Mouse (Mus musculus) CH12.LX (cell line): Measurements from ENCODE around the gene Ccdc155. TPM values are rescaled to one million over a fixed set of nuclear protein-coding genes. Genes with fewer than 3 reads are reported as not detected.

Experiments used
- DNase-seq: peaks from one replicate; pipeline ENCODE4 v3.0.0-alpha.2; 2013; ENCODE audit errors: extremely low read depth
- H3K27ac ChIP-seq: 2 replicates; pipeline ENCODE4 v1.5.1; 2012; ENCODE audit warnings: low read depth, mild to moderate bottlenecking, control low read depth, moderate library complexity; ENCODE audit not compliant: insufficient read depth
- H3K27me3 ChIP-seq: replicated peaks from 2 replicates; pipeline ENCODE3; 2012; ENCODE audit warnings: inconsistent platforms
- H3K36me3 ChIP-seq, 2 experiments: replicated peaks in 1 of 2; 2 replicates each; pipeline versions ENCODE3 to v1.6.1; 2012; ENCODE audit warnings: inconsistent platforms in 1 of 2, low read length in 1 of 2, mild to moderate bottlenecking in 1 of 2, mixed read lengths in 1 of 2, moderate library complexity in 1 of 2; ENCODE audit not compliant: control insufficient read depth in 1 of 2, insufficient read depth in 1 of 2
- H3K4me1 ChIP-seq, 2 experiments: 2 replicates each; pipeline ENCODE4 v1.6.1; 2012; ENCODE audit warnings: inconsistent platforms in 1 of 2, moderate library complexity in 1 of 2; ENCODE audit not compliant: insufficient read depth in 2 of 2, control insufficient read depth in 1 of 2
- H3K4me2 ChIP-seq: 2 replicates; pipeline ENCODE4 v1.6.1; 2012; ENCODE audit warnings: low read depth, mild to moderate bottlenecking, control low read depth; ENCODE audit not compliant: poor library complexity, insufficient read depth, severe bottlenecking
- H3K4me3 ChIP-seq, 3 experiments: fragments of 150-350 bp in 1 of 3; sonication (generic) in 1 of 3; replicated peaks in 1 of 3; 2 replicates each; pipeline versions ENCODE3 to v1.5.1; 2011 to 2012; ENCODE audit warnings: low read depth in 2 of 3, low read length in 2 of 3, mild to moderate bottlenecking in 2 of 3, moderate library complexity in 2 of 3, control low read depth in 1 of 3, improper control_type of control experiment in 1 of 3, inconsistent platforms in 1 of 3, mixed read lengths in 1 of 3; ENCODE audit not compliant: poor library complexity in 1 of 3
- H3K79me2 ChIP-seq: replicated peaks from 2 replicates; pipeline ENCODE4 v1.6.1; 2012; ENCODE audit warnings: mild to moderate bottlenecking, moderate library complexity; ENCODE audit not compliant: control insufficient read depth, poor library complexity, insufficient read depth, severe bottlenecking; ENCODE audit errors: extremely low read depth
- H3K9ac ChIP-seq: 2 replicates; pipeline ENCODE4 v1.6.1; 2012; ENCODE audit warnings: low read depth, mild to moderate bottlenecking, control low read depth, moderate library complexity; ENCODE audit not compliant: insufficient read depth
- H3K9me3 ChIP-seq: replicated peaks from 2 replicates; pipeline ENCODE3; 2012; ENCODE audit warnings: low read length, inconsistent platforms, mixed read lengths
- CHD1 ChIP-seq: IDR thresholded peaks from 2 replicates; pipeline ENCODE4 v1.6.1; 2012; ENCODE audit warnings: low read depth, low read length, improper control_type of control experiment, inconsistent platforms
- CHD2 ChIP-seq: IDR thresholded peaks from 2 replicates; pipeline ENCODE4 v1.6.1; 2011; ENCODE audit warnings: low read length, improper control_type of control experiment
- E2F4 ChIP-seq: IDR thresholded peaks from 2 replicates; pipeline ENCODE4 v1.6.1; 2011; ENCODE audit warnings: low read depth, low read length, improper control_type of control experiment; ENCODE audit not compliant: insufficient replicate concordance
- EP300 ChIP-seq: IDR thresholded peaks from 2 replicates; pipeline ENCODE4 v1.6.1; 2011; ENCODE audit warnings: low read length, improper control_type of control experiment
- HCFC1 ChIP-seq: IDR thresholded peaks from 2 replicates; pipeline ENCODE4 v1.6.1; 2012; ENCODE audit warnings: low read depth, mild to moderate bottlenecking, inconsistent platforms, low read length, improper control_type of control experiment
- IRF4 ChIP-seq: IDR thresholded peaks from 2 replicates; pipeline ENCODE4 v1.6.1; 2014; ENCODE audit warnings: low read depth, mild to moderate bottlenecking, inconsistent platforms, low read length, improper control_type of control experiment
- JUN ChIP-seq: IDR thresholded peaks from 2 replicates; pipeline ENCODE4 v1.6.1; 2011; ENCODE audit warnings: low read depth, mild to moderate bottlenecking, low read length, improper control_type of control experiment, moderate library complexity; ENCODE audit not compliant: insufficient read depth
- KAT2A ChIP-seq: IDR thresholded peaks from 2 replicates; pipeline ENCODE4 v1.6.1; 2012; ENCODE audit warnings: low read length, improper control_type of control experiment, inconsistent platforms; ENCODE audit not compliant: insufficient replicate concordance
- MAFK ChIP-seq: IDR thresholded peaks from 2 replicates; pipeline ENCODE4 v1.6.1; 2011; ENCODE audit warnings: low read length, improper control_type of control experiment; ENCODE audit not compliant: insufficient replicate concordance
- MAZ ChIP-seq: IDR thresholded peaks from 2 replicates; pipeline ENCODE4 v1.6.1; 2012; ENCODE audit warnings: low read depth, mild to moderate bottlenecking, inconsistent platforms, low read length, improper control_type of control experiment, moderate library complexity
- MEF2A ChIP-seq: IDR thresholded peaks from 2 replicates; pipeline ENCODE4 v1.6.1; 2014; ENCODE audit warnings: low read depth, mild to moderate bottlenecking, inconsistent platforms, low read length, improper control_type of control experiment, borderline replicate concordance
- MXI1 ChIP-seq: IDR thresholded peaks from 2 replicates; pipeline ENCODE4 v1.6.1; 2011; ENCODE audit warnings: mild to moderate bottlenecking, low read depth, low read length, improper control_type of control experiment
- MYC ChIP-seq: IDR thresholded peaks from 2 replicates; pipeline ENCODE4 v1.6.1; 2011; ENCODE audit warnings: low read depth, mild to moderate bottlenecking, improper control_type of control experiment, low read length
- NRF1 ChIP-seq: IDR thresholded peaks from 2 replicates; pipeline ENCODE4 v1.6.1; 2014; ENCODE audit warnings: low read depth, mild to moderate bottlenecking, inconsistent platforms, low read length, improper control_type of control experiment, moderate library complexity
- PAX5 ChIP-seq: IDR thresholded peaks from 2 replicates; pipeline ENCODE4 v1.6.1; 2012; ENCODE audit warnings: low read length, inconsistent platforms, mixed read lengths
- POLR2A ChIP-seq: IDR thresholded peaks from 2 replicates; pipeline ENCODE4 v1.6.1; 2011; ENCODE audit warnings: low read depth, mild to moderate bottlenecking, improper control_type of control experiment, low read length
- POLR2AphosphoS2 ChIP-seq: IDR thresholded peaks from 2 replicates; pipeline ENCODE4 v1.6.1; 2011; ENCODE audit warnings: low read depth, low read length, improper control_type of control experiment
- RAD21 ChIP-seq: IDR thresholded peaks from 2 replicates; pipeline ENCODE4 v1.6.1; 2011; ENCODE audit warnings: low read depth, mild to moderate bottlenecking, low read length, improper control_type of control experiment, moderate library complexity
- SMC3 ChIP-seq: IDR thresholded peaks from 2 replicates; pipeline ENCODE4 v1.6.1; 2011; ENCODE audit warnings: low read depth, low read length, improper control_type of control experiment
- TBP ChIP-seq: conservative IDR thresholded peaks from 2 replicates; pipeline ENCODE4 v1.6.1; 2011; ENCODE audit warnings: low read depth, low read length, improper control_type of control experiment
- TCF12 ChIP-seq: IDR thresholded peaks from 2 replicates; pipeline ENCODE4 v1.6.1; 2014; ENCODE audit warnings: low read depth, mild to moderate bottlenecking, inconsistent platforms, low read length, improper control_type of control experiment
- USF1 ChIP-seq: IDR thresholded peaks from 2 replicates; pipeline ENCODE4 v1.6.1; 2014; ENCODE audit warnings: low read depth, mild to moderate bottlenecking, inconsistent platforms, low read length, improper control_type of control experiment
- ZC3H11A ChIP-seq: IDR thresholded peaks from 2 replicates; pipeline ENCODE4 v1.6.1; 2012; ENCODE audit warnings: low read depth, mild to moderate bottlenecking, inconsistent platforms, low read length, improper control_type of control experiment
- ZMIZ1 ChIP-seq: IDR thresholded peaks from 2 replicates; pipeline ENCODE4 v1.6.1; 2012; ENCODE audit warnings: low read depth, mild to moderate bottlenecking, inconsistent platforms, low read length, improper control_type of control experiment
- ZNF384 ChIP-seq: IDR thresholded peaks from 2 replicates; pipeline ENCODE4 v1.6.1; 2012; ENCODE audit warnings: low read depth, low read length, improper control_type of control experiment, inconsistent platforms
- dilution Hi-C: fragments of 300-500 bp; cut with MboI; formaldehyde crosslinking; loops from 2 replicates; pipeline ENCODE4 v1.14.3; 2020; ENCODE audit warnings: low sequenced_read_pairs; ENCODE audit not compliant: extremely low pct_unique_long_range_greater_than_20kb, extremely low pct_ligation_motif_present
- in situ Hi-C: fragments of 300-500 bp; cut with MboI; formaldehyde crosslinking; loops from 3 replicates; pipeline ENCODE4 v1.14.3; 2019; ENCODE audit warnings: low sequenced_read_pairs, low pct_ligation_motif_present, low pct_unique_long_range_greater_than_20kb, mixed read lengths
- polyA plus RNA-seq: library from polyadenylated mRNA; unstranded; fragments of >175 nt; gene quantifications from 2 replicates; pipeline ENCODE4 v1.2.1, GENCODE M21; 2012; ENCODE audit warnings: low read depth; ENCODE audit not compliant: insufficient read length
- total RNA-seq, 2 experiments: library from RNA; depleted of rRNA; stranded (reverse); fragments of 300-350 nt in 1 of 2; fragments of >200 nt in 1 of 2; gene quantifications; 2 replicates each; pipeline ENCODE4 v1.2.3; 2012 to 2014

Ccdc155 gene
- total and polyA plus RNA-seq, 3 experiments = not detected

DNA sequence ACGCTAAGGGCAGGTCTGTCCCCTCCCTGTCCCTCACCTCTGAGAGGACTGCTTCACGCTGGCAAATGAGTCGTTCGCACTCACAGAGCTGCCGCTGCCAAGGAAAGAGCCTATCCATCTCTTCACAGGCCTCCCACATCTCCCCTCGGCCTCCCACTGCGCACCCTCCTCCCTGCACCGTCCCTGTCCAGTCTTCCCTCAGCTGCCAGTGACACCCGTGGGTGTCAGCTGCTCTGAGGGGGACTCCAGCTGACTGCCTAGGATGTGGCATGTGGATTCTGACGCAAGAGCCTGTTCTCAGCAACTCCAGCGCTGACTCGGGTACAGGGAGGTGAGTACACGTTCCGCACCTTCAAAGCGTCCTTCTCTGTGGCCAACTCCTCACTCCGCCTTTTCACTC, 15.1 kb downstream of the Ccdc155 start:
- Histone ChIP-seq H3K36me3 (no peaks in the 10 kb centered on the region), H3K4me2 (no peak overlapping the region), H3K9me3 (no peaks in the 10 kb centered on the region), H3K79me2 (no peaks in the 10 kb centered on the region), H3K4me3 (no peak overlapping the region), H3K4me1 (peaks cover 0 to 8% of the 10 kb centered on the region in 2 experiments; a peak in 3 of 4 replicates), H3K27me3 (peaks cover 90% of the 10 kb centered on the region), H3K27ac (no peak overlapping the region)
- dilution Hi-C loops = no loop called here
- DNase-seq = no peak
- in situ Hi-C loops = no loop called here
- TF ChIP-seq TBP (no peak), MEF2A (no peak), SMC3 (no peak), ZMIZ1 (no peak), RAD21 (no peak), IRF4 (no peak), E2F4 (no peak), ZC3H11A (no peak), ZNF384 (no peak), KAT2A (no peak), CHD2 (no peak), MXI1 (no peak), POLR2A (no peak), USF1 (no peak), TCF12 (no peak)
- TF ChIP-seq, all 38 proteins: peak for 0
- no peak overlapping the region for H3K9ac ChIP-seq

DNA sequence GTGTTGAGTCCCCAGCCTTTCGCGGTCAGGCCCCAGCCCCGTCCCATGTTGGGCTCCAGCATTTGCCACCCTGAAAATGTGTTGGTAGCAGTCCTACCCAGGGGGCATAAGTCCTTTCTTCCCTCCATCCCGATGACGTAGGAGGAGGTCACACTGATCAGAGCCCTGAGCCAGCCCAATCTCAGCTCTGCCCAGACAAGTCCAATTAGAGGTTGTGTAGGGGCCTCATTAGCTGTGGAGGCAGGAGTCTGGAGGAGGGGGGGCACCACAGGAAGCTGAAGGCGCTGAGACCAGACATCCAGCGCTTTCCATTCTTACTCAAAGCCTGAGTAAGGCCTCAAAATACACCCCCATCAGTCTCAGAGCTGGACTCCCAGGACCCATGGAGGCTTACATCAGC, 18.8 kb downstream of the Ccdc155 start:
- Histone ChIP-seq H3K79me2 (no peaks in the 10 kb centered on the region), H3K4me2 (no peak overlapping the region), H3K4me3 (no peak overlapping the region), H3K9me3 (no peaks in the 10 kb centered on the region), H3K4me1 (peaks cover 0 to 10% of the 10 kb centered on the region in 2 experiments; a peak in 3 of 4 replicates), H3K27me3 (peaks cover 96% of the 10 kb centered on the region), H3K27ac (no peak overlapping the region), H3K36me3 (no peaks in the 10 kb centered on the region), H3K9ac (no peak overlapping the region)
- DNase-seq = no peak
- dilution Hi-C loops (no loop called here), in situ Hi-C loops (no loop called here)
- TF ChIP-seq MAFK = no peak
- TF ChIP-seq RAD21 = no peak
- no peak for TF ChIP-seq POLR2AphosphoS2
- no peak for TF ChIP-seq MAZ
- no peak for TF ChIP-seq TCF12
- no peak for TF ChIP-seq CHD1
- no peak for TF ChIP-seq KAT2A
- TF ChIP-seq JUN = no peak
- TF ChIP-seq HCFC1 = no peak
- TF ChIP-seq MYC = no peak
- no peak for TF ChIP-seq USF1
- no peak for TF ChIP-seq NRF1
- no peak for TF ChIP-seq PAX5
- TF ChIP-seq MXI1 = no peak
- no peak for TF ChIP-seq EP300
